Mouse (Mus musculus): ENCODE data around the gene Stard13.

Stard13 gene

GRCm38 (mm10) chr5:151055426-151056090 lies 178.1 kb downstream of the Stard13 start:
- DNase-seq = no peak

- DNase-seq = peak; percentile 58
Measured at GRCm38 (mm10) chr5:151054743-151055114, 178.9 kb downstream of the Stard13 start.

- DNase-seq = no peak
Measured at GRCm38 (mm10) chr5:151054100-151054742, 179.4 kb downstream of the Stard13 start.

- no peak for DNase-seq
Measured at GRCm38 (mm10) chr5:151053190-151053589, 180.4 kb downstream of the Stard13 start.

- no peak for DNase-seq
Measured at GRCm38 (mm10) chr5:151052331-151052730, 181.3 kb downstream of the Stard13 start.

GRCm38 (mm10) chr5:151047488-151047887 lies 186.1 kb downstream of the Stard13 start:
- DNase-seq = no peak

GRCm38 (mm10) chr5:151046917-151047316 lies 186.7 kb downstream of the Stard13 start:
- DNase-seq = peak; percentile 41

- DNase-seq = no peak
Measured at GRCm38 (mm10) chr5:151046131-151046530, 187.5 kb downstream of the Stard13 start.

GRCm38 (mm10) chr5:151042911-151043310 lies 190.7 kb downstream of the Stard13 start:
- no peak for DNase-seq

GRCm38 (mm10) chr5:151037871-151038270 lies 195.8 kb downstream of the Stard13 start:
- DNase-seq = no peak

GRCm38 (mm10) chr5:151034715-151035512 lies 198.7 kb downstream of the Stard13 start:
- peak; percentile 36 for DNase-seq

GRCm38 (mm10) chr5:151028906-151029305 lies 204.7 kb downstream of the Stard13 start:
- no peak for DNase-seq

- DNase-seq = peak; percentile 60
Measured at GRCm38 (mm10) chr5:151027171-151027570, 206.5 kb downstream of the Stard13 start.

- DNase-seq = no peak
Measured at GRCm38 (mm10) chr5:151026069-151026468, 207.6 kb downstream of the Stard13 start.

- DNase-seq = no peak
Measured at GRCm38 (mm10) chr5:151024483-151024882, 209.2 kb downstream of the Stard13 start.

GRCm38 (mm10) chr5:151023461-151023860 lies 210.2 kb downstream of the Stard13 start:
- peak; percentile 66 for DNase-seq

GRCm38 (mm10) chr5:151022939-151023338 lies 210.7 kb downstream of the Stard13 start:
- DNase-seq = no peak

GRCm38 (mm10) chr5:151022026-151022425 lies 211.6 kb downstream of the Stard13 start:
- DNase-seq = no peak

- no peak for DNase-seq
Measured at GRCm38 (mm10) chr5:151020831-151021230, 212.8 kb downstream of the Stard13 start.

GRCm38 (mm10) chr5:151020031-151020820 lies 213.4 kb downstream of the Stard13 start:
- DNase-seq = no peak

- no peak for DNase-seq
Measured at GRCm38 (mm10) chr5:151018959-151019358, 214.7 kb downstream of the Stard13 start.

GRCm38 (mm10) chr5:151018450-151018849 lies 215.2 kb downstream of the Stard13 start:
- no peak for DNase-seq

GRCm38 (mm10) chr5:151004216-151004755 lies 229.3 kb downstream of the Stard13 start:
- no peak for DNase-seq
